Mouse (Mus musculus) lung, postnatal 4 days (tissue): ENCODE measurements around the gene Psmf1.

Source experiments
- DNase-seq, 2 experiments: peaks; one replicate each; pipeline ENCODE4 v3.0.0; 2021

The Psmf1 gene

GRCm38 (mm10) chr2:151743845-151744244 is at the start of gene Psmf1:
Psmf1 (minus strand) TSS chr2:151744186.
- DNase-seq = no peak

- DNase-seq = no peak
These were observed 47.2 kb upstream of the Psmf1 start for GRCm38 (mm10) chr2:151791156-151791555.

GRCm38 (mm10) chr2:151790169-151790568 is 46.2 kb upstream of the Psmf1 start:
- DNase-seq = no peak

GRCm38 (mm10) chr2:151788221-151788977 is 44.4 kb upstream of the Psmf1 start:
- DNase-seq = no peak

DNA sequence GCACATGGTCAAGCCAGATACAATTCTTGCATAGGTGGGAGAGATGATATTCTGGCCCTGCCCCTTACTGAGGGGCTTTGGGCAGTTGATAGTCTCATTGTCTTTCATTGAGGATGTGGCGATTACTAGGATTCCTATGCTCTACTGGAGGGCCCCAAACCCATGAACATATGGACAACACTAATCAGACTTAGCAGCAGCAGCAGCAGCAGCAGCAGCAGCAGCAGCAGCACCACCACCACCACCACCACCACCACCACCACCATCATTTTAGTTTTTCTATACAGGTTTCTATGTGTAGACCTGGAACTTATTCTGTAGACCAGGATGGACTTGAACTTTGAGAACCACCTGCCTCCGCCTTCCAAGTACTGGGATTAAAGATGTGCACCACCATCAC is 39.5 kb upstream of the Psmf1 start:
- DNase-seq = no peak

- no peak for DNase-seq
These were observed 33.4 kb upstream of the Psmf1 start for GRCm38 (mm10) chr2:151777366-151777765.

DNA sequence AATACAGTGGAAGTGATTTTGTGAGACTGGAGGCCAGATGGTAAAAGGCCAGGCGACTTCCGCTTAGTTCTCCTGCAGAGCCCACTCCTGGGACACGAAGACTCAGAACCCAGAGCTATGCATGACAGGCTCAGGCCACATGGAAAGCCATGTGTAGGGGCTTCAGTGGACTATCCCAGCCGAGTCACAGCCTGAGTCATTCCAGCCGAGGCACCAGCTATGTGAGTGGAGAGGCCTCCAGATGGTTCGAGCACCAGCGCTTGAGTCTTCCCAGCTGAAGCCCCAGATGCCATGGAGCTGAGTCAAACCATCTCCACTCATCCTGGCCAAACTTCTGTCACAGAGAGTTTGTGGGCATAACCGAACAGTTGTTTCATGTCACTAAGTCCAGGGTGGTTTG is 29.5 kb upstream of the Psmf1 start:
- DNase-seq = peak; percentile 15 to 74

- DNase-seq = peak in 1 of 2 experiments; percentile 7
These were observed 28.2 kb upstream of the Psmf1 start for GRCm38 (mm10) chr2:151772169-151772568.

GRCm38 (mm10) chr2:151764557-151764956 is 20.6 kb upstream of the Psmf1 start:
- DNase-seq = no peak

DNA sequence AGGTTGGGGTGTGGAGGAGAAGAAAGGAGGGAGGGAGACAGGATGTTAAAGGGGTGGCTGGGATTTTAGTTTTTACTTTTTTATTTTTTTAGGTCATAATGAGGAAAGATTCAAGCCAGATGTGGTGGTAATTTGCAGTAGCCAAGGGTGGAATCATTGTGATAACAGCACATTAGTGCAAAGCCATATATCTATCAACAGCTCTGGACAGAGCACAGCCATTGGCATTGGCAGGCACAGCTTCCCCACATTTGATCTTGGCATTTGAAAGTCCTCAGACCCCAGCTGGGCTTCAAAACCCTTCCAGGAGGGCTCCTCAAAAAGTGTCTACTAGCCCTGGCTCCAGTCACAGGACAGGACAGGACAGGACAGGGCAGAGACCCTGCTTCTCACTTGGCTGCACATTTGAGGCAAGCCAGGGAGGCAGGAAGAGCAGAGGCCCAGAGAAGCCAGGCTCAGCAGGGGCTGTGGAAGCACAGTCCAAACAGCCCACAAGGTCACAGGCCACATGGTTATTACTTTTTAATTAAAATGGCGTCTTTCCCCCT is 14.9 kb upstream of the Psmf1 start:
- peak in 1 of 2 experiments; percentile 55 for DNase-seq

GRCm38 (mm10) chr2:151757451-151757850 is 13.5 kb upstream of the Psmf1 start:
- DNase-seq = no peak

DNA sequence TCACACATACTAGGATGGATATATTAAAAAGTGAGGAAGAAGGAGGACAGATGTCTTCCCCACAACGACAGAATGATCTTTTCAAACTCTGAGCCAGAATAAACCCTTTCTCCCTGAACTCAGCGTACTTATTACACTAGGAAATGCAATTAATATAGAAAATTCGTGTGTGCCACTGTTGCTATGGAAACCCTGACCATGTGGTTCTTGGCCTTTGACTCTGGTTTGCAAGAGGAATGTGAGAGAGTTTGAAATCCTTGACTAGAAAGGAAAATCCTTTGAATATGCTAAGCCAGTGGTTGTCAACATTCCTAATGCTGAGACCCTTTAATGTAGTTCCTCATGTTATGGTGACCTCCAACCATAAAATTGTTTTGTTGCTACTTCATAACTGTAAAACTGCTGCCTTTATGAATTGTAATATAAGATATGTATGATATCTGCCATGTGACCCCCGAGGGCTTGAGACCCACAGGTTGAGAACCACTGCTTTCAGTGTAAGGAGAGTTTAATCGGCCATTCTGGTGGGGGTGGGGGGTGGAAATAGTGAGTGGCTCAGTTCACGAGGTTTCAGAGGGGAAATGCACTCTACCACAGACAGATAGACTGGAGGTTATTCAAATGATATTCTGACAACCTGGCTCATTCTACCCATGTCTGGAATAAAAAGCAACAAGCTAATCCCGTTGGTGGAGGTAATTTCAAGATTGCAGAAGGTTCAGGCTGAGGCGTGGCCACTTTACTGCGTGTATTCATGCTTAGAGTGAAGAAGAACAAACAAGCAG is 12.5 kb upstream of the Psmf1 start:
- no peak for DNase-seq

DNA sequence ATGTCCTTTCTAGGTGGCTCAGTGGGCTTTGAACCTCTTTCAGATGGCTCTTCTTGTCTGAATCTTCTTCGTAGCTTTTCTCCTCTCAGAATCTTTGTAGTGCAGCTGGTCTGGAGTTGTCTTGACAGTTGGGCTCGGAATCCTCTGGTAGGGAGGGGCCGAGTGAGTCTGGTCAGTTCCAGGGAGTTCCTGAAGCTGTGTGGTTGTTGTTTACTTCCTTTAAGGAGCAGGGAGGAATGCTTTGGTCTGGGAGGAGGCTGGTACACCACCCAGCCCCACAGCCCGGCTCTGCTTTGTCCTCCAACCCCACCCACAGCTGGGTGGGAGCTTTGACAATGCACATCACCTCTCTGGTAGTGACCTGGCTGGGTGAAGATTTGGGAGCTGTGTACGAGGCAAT is 7.3 kb upstream of the Psmf1 start:
- no peak for DNase-seq

GRCm38 (mm10) chr2:151747847-151748705 is 4.1 kb upstream of the Psmf1 start:
- DNase-seq = peak; percentile 59 to 77

DNA sequence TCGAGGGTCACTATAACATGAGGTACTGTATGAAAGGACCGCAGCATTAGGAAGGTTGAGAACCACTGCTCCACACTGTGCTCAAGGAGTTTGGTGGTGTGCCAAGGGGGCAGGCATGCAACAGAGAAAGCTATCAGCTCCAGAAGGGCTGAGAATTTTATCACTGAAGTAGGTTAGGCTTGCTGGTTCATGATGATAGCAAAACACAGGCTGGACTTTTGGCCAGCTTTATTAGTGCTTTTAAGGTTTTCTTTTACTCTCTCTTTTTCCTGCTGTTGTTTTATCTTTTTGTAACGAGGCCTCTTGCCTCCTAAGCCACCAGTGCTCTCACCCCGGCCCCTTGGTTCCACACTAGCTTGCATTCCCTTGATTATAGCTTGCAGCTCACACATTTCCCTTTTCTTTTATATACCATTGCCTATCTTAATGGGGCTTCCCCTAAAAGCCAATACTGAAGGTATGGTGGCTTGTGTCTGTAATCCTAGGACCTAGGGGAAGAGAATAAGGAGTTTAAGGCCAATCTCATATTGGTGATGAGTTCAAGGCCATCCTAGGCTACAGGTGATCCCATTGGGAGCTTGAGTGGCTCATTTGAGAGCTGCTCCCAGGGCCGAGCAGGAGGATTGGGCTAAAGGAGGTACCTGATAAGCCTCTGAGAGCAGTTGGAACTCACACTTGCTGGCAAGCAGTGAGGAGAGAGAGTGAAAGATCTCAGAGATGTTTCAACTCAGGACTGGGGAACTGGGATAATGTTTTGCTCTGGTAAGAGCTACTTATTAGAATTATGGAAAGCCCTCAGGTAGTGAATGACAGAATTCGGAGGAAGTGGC is 921 bp downstream of the Psmf1 start:
- no peak for DNase-seq

DNA sequence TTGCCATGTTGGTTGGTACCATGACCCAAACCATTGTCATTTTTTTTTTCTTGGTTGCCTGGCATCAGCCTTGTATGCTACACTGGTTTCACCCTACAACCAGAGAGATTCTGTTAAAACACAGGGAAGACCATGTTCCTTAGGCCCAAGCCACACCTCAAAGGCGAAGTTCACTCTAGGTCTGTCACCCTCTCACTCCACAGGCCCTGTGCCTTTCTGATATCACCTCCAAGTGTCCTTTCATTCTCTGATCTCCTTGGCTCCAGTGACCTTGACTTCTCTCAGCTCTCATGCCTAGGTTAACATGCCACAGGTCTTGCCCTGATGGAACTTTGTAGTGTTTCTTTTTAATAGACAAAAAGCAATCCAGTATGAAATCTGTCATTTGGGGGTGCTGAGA is 1.9 kb downstream of the Psmf1 start:
- no peak for DNase-seq

GRCm38 (mm10) chr2:151740741-151741526 is 3.1 kb downstream of the Psmf1 start:
- DNase-seq = peak; percentile 90 to 91

DNA sequence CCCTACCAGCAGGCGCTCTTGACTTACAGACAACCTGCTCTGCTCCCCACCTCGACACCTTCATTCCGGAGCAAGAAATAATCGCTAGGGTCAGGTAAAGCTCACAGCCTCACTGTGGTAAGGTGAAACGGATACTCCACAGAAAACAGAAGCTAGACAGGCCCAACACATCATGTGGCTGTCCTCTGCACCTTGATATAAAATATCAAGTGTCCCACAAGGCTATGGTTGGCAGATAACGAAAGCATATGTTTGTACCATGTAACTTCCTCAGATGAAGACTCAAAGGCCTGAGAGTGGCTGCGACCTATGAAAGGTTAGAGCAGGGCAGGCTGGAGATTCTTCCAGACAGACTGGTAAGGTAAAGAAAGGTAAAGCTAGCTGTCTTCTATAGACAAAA is 4.5 kb downstream of the Psmf1 start:
- DNase-seq = no peak

DNA sequence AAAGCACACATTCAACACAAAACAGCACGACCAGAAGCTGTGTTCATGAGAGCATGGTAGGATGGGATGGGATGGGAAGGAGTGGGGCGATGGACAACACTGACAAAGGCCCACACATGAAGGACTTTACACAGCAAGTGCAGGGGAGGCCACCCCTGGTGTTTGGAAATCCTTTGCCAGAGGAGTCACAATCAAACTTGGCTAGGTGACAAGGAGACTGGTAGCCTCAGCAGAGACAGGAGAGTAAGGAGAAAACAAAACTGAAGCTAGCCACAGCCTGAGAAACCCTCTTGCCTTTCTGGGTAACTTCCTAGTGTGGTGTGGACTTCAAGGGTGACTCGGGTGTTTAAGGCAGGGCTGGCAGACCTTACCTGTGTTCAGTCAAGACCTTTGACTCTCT is 4.9 kb downstream of the Psmf1 start:
- no peak for DNase-seq

- no peak for DNase-seq
These were observed 5.5 kb downstream of the Psmf1 start for GRCm38 (mm10) chr2:151738460-151738859.

DNA sequence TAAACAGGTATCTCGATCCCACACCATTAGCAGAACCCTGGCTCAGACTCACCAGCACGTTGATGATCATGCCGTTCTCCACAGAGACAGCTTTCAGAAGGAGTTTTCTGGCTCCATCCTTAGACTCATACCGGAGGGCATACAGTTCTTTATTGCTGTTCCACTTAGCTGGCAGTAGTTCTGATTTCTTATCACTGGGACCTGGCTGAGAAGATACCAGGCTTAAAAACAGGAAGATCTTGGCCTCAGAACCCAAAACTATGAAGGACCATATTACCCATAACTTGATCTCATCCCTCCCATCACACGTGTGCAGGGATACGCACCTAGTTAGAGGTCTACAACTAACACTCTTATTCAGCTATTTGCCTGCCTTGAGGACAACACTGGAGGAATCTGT is 8.6 kb downstream of the Psmf1 start:
- DNase-seq = no peak
